Mouse (Mus musculus): ENCODE measurements around the gene Zfhx3. TPM values are rescaled to one million over a fixed set of nuclear protein-coding genes. Genes with fewer than 3 reads are reported as not detected.

Gene Zfhx3
- total and polyA plus RNA-seq, 2 experiments from 2014 or later: 9.6 to 13.8 TPM

DNA sequence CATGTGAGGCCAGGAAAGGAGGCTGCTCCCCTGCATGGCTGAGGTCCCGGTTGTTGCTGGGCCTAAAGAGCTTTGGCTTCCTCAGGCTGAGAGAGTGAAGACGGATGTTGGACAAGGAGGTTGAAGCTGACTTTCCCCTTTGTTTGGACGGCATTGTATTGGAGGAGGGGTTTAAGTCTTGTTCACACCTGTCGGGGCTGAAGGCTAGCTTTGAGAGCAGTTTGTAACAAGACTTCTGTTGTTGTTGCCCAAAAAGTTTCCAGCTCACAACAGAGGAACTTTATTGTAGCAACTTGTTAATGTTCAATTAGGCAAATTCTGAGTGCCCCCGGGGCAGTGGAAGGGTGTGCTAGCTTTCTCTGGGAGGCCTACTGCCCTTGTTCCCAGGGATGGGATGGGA is 790.9 kb downstream of the Zfhx3 start:
- TF ChIP-seq CTCF (IDR thresholded peaks at IDR 0.05; ENCODE audit: low read depth): no peak

DNA sequence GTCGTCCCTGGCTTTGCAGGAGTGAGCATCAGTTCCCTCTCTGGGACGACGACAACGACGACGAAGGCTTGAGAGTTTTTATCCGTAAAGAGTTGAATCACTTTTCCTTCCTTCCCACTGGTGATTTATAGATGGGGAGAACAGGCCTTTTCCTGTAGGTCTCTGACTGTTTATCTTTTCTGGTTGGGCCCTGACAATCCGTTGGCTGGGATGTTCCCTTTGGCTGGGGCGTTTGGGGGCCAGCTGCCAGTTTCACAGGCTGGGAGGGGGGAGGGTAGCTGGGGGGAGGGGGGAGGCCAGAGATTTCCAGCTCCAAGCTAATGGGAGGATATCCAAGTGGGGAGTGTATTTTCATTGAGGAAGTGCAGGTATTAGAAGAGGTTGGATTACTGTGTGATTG is 794.0 kb downstream of the Zfhx3 start:
- Histone ChIP-seq H3K27me3 (ENCODE audit: insufficient read depth, low read length) (no peaks in the 10 kb centered on the region), H3K36me3 (ENCODE audit: insufficient read depth) (no peaks in the 10 kb centered on the region), H3K27ac (ENCODE audit: low read depth, low read length) (no peak overlapping the region), H3K9ac (no peak overlapping the region), H3K9me3 (ENCODE audit: low read length) (no peaks in the 10 kb centered on the region), H3K4me3 (ENCODE audit: low read depth, low read length) (no peak overlapping the region), H3K4me2 (ENCODE audit: low read depth) (no peak overlapping the region), H3K4me1 (ENCODE audit: insufficient read depth) (0 out of 2 replicates have a peak, but pooled peaks cover 3% of the 10 kb centered on the region)
- TF ChIP-seq CTCF (IDR thresholded peaks at IDR 0.05; ENCODE audit: low read depth): no peak
- DNase-seq (no peak), ATAC-seq (no peak)
- 38% methylated on average over 9 of the region's 9 CpGs for WGBS

More for the DNA sequence above, 790.9 kb downstream of the Zfhx3 start:
- no peaks in the 10 kb centered on the region for H3K9me3 ChIP-seq (ENCODE audit: low read length)
- no peak overlapping the region for H3K4me2 ChIP-seq (ENCODE audit: low read depth)
- H3K27me3 ChIP-seq (ENCODE audit: insufficient read depth, low read length): no peaks in the 10 kb centered on the region
- no peaks in the 10 kb centered on the region for H3K36me3 ChIP-seq (ENCODE audit: insufficient read depth)
- no peak overlapping the region for H3K27ac ChIP-seq (ENCODE audit: low read depth, low read length)
- WGBS: 56% methylated on average over 5 of the region's 5 CpGs
- no peaks in the 10 kb centered on the region for H3K4me1 ChIP-seq (ENCODE audit: insufficient read depth)
- no peak overlapping the region for H3K9ac ChIP-seq
- H3K4me3 ChIP-seq (ENCODE audit: low read depth, low read length): no peak overlapping the region
- no peak for ATAC-seq
- DNase-seq: no peak

- Histone ChIP-seq H3K27ac (ENCODE audit: low read depth, low read length) (no peak overlapping the region), H3K4me2 (ENCODE audit: low read depth) (no peak overlapping the region), H3K27me3 (ENCODE audit: insufficient read depth, low read length) (no peaks in the 10 kb centered on the region), H3K9ac (no peak overlapping the region), H3K4me1 (ENCODE audit: insufficient read depth) (0 out of 2 replicates have a peak, but pooled peaks cover 3% of the 10 kb centered on the region), H3K4me3 (ENCODE audit: low read depth, low read length) (no peak overlapping the region), H3K9me3 (ENCODE audit: low read length) (no peaks in the 10 kb centered on the region), H3K36me3 (ENCODE audit: insufficient read depth) (no peaks in the 10 kb centered on the region)
- 94% methylated on average over 10 of the region's 10 CpGs for WGBS
- DNase-seq (no peak), ATAC-seq (no peak)
- no peak for TF ChIP-seq CTCF (IDR thresholded peaks at IDR 0.05; ENCODE audit: low read depth)
These were observed 795.7 kb downstream of the Zfhx3 start for GRCm38 (mm10) chr8:108738179-108738578.

DNA sequence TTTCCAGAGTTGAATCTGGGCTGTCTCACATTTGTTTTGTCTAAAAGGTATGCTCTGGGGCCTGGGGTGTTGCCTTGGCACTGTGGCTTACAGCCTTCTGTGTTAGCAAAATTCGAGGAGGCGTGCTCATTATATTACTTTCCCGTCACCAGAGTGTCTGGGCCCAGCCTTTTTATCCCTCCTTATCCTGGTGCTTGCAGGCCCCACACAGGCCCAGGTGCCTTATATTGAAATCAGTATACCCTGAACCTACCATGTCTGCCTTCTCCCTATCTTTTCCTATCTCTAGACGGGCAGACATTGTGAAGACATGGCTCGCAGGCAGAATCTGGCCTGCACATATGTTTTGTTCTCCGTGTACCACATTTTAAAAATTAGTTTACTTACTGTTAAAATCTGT is 797.1 kb downstream of the Zfhx3 start:
- no peak overlapping the region for H3K4me3 ChIP-seq (ENCODE audit: low read depth, low read length)
- H3K9me3 ChIP-seq (ENCODE audit: low read length): no peaks in the 10 kb centered on the region
- DNase-seq (no peak), ATAC-seq (no peak)
- H3K36me3 ChIP-seq (ENCODE audit: insufficient read depth): no peaks in the 10 kb centered on the region
- H3K4me2 ChIP-seq (ENCODE audit: low read depth): no peak overlapping the region
- no peaks in the 10 kb centered on the region for H3K27me3 ChIP-seq (ENCODE audit: insufficient read depth, low read length)
- no peak overlapping the region for H3K27ac ChIP-seq (ENCODE audit: low read depth, low read length)
- 0 out of 2 replicates have a peak, but pooled peaks cover 3% of the 10 kb centered on the region for H3K4me1 ChIP-seq (ENCODE audit: insufficient read depth)
- 73% methylated on average over 6 of the region's 6 CpGs for WGBS
- no peak for TF ChIP-seq CTCF (IDR thresholded peaks at IDR 0.05; ENCODE audit: low read depth)
- no peak overlapping the region for H3K9ac ChIP-seq

GRCm38 (mm10) chr8:108740443-108740842 is 798.0 kb downstream of the Zfhx3 start:
- Histone ChIP-seq H3K27ac (ENCODE audit: low read depth, low read length) (no peak overlapping the region), H3K36me3 (ENCODE audit: insufficient read depth) (no peaks in the 10 kb centered on the region), H3K4me1 (ENCODE audit: insufficient read depth) (0 out of 2 replicates have a peak, but pooled peaks cover 3% of the 10 kb centered on the region), H3K9me3 (ENCODE audit: low read length) (no peaks in the 10 kb centered on the region), H3K4me3 (ENCODE audit: low read depth, low read length) (no peak overlapping the region), H3K9ac (no peak overlapping the region), H3K4me2 (ENCODE audit: low read depth) (no peak overlapping the region), H3K27me3 (ENCODE audit: insufficient read depth, low read length) (no peaks in the 10 kb centered on the region)
- DNase-seq (peak; percentile 57), ATAC-seq (peak; percentile 74)
- no peak for TF ChIP-seq CTCF (IDR thresholded peaks at IDR 0.05; ENCODE audit: low read depth)
- 69% methylated on average over 13 of the region's 13 CpGs for WGBS

GRCm38 (mm10) chr8:108741651-108742050 is 799.2 kb downstream of the Zfhx3 start:
- no peak for ATAC-seq
- no peak overlapping the region for H3K27ac ChIP-seq (ENCODE audit: low read depth, low read length)
- H3K4me3 ChIP-seq (ENCODE audit: low read depth, low read length): no peak overlapping the region

DNA sequence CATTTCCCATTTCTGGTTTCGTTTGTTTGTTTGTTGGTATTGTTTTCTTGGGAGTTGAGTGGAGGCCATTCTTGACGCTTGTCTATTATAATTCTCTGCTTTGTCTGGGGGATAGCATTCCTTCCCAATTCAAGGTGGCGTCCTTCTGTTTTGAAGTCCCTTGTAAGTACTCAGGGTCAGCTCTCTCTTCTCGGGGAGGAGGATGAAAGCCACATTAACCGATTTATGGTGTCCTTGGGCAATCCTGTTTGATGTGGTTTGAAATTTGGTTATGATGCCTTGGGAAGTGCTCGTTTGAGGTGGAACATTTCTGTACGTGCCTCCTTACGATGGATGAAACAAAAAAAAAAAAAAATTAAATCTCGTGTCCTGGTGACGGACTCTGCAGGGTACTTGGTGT is 800.0 kb downstream of the Zfhx3 start:
- no peaks in the 10 kb centered on the region for H3K9me3 ChIP-seq (ENCODE audit: low read length)
- no peak for TF ChIP-seq CTCF (IDR thresholded peaks at IDR 0.05; ENCODE audit: low read depth)
- 83% methylated on average over 10 of the region's 10 CpGs for WGBS
- H3K4me1 ChIP-seq (ENCODE audit: insufficient read depth): 0 out of 2 replicates have a peak, but pooled peaks cover 3% of the 10 kb centered on the region
- no peak overlapping the region for H3K9ac ChIP-seq
- no peak overlapping the region for H3K4me3 ChIP-seq (ENCODE audit: low read depth, low read length)
- H3K4me2 ChIP-seq (ENCODE audit: low read depth): no peak overlapping the region
- ATAC-seq (no peak), DNase-seq (no peak)
- no peak overlapping the region for H3K27ac ChIP-seq (ENCODE audit: low read depth, low read length)
- no peaks in the 10 kb centered on the region for H3K27me3 ChIP-seq (ENCODE audit: insufficient read depth, low read length)
- H3K36me3 ChIP-seq (ENCODE audit: insufficient read depth): no peaks in the 10 kb centered on the region

More at GRCm38 (mm10) chr8:108741651-108742050, 799.2 kb downstream of the Zfhx3 start:
- H3K9me3 ChIP-seq (ENCODE audit: low read length): no peaks in the 10 kb centered on the region
- no peaks in the 10 kb centered on the region for H3K27me3 ChIP-seq (ENCODE audit: insufficient read depth, low read length)
- no peak overlapping the region for H3K4me2 ChIP-seq (ENCODE audit: low read depth)
- DNase-seq: no peak
- no peaks in the 10 kb centered on the region for H3K36me3 ChIP-seq (ENCODE audit: insufficient read depth)
- WGBS: 91% methylated on average over 4 of the region's 4 CpGs
- no peak for TF ChIP-seq CTCF (IDR thresholded peaks at IDR 0.05; ENCODE audit: low read depth)
- 0 out of 2 replicates have a peak, but pooled peaks cover 3% of the 10 kb centered on the region for H3K4me1 ChIP-seq (ENCODE audit: insufficient read depth)
- no peak overlapping the region for H3K9ac ChIP-seq
